Mouse (Mus musculus) embryo, embryonic 10.5 days (tissue): ENCODE data around the gene Cenps.
"Not testable (repeated sequence)": the region's sequence is repeated elsewhere in the genome, so short reads cannot be mapped to it uniquely, and the experiment has no call there.

ENCODE experiments used
- DNase-seq: peaks from one replicate; pipeline ENCODE4 v3.0.0-alpha.2; 2015; ENCODE audit warnings: low spot score

Cenps gene

GRCm38 (mm10) chr4:149123432-149123831 is 14.0 kb downstream of the Cenps start:
- DNase-seq: no peak

- DNase-seq: not testable (repeated sequence)
Observed at GRCm38 (mm10) chr4:149119978-149120562, 17.4 kb downstream of the Cenps start.

GRCm38 (mm10) chr4:149103875-149104561 is 33.4 kb downstream of the Cenps start, which contains the start of gene Dffa:
TSS of gene Dffa (plus strand) at chr4:149104146.
- DNase-seq: peak; percentile 98

GRCm38 (mm10) chr4:149101456-149101855 is 36.0 kb downstream of the Cenps start:
- DNase-seq: no peak

- not testable (repeated sequence) for DNase-seq
Observed at GRCm38 (mm10) chr4:149100449-149100848, 37.0 kb downstream of the Cenps start.

- DNase-seq: peak; percentile 96
Observed at GRCm38 (mm10) chr4:149099369-149100017, 37.9 kb downstream of the Cenps start, which contains the start of gene Pex14. TSS of gene Pex14 (minus strand) at chr4:149099876.

- DNase-seq: peak; percentile 17
Observed at GRCm38 (mm10) chr4:149098571-149098970, 38.9 kb downstream of the Cenps start.

- DNase-seq: no peak
Observed at GRCm38 (mm10) chr4:149097956-149098355, 39.5 kb downstream of the Cenps start.

- no peak for DNase-seq
Observed at GRCm38 (mm10) chr4:149091364-149091763, 46.1 kb downstream of the Cenps start.

- DNase-seq: no peak
Observed at GRCm38 (mm10) chr4:149085381-149085780, 52.0 kb downstream of the Cenps start.

- no peak for DNase-seq
Observed at GRCm38 (mm10) chr4:149081528-149081927, 55.9 kb downstream of the Cenps start.

- no peak for DNase-seq
Observed at GRCm38 (mm10) chr4:149080111-149080510, 57.3 kb downstream of the Cenps start.

- no peak for DNase-seq
Observed at GRCm38 (mm10) chr4:149079629-149080028, 57.8 kb downstream of the Cenps start.

- no peak for DNase-seq
Observed at GRCm38 (mm10) chr4:149078261-149078660, 59.2 kb downstream of the Cenps start.
